Mouse (Mus musculus): ENCODE data around the gene Mpped2.

Gene Mpped2

GRCm38 (mm10) chr2:106705664-106706063, 12.6 kb downstream of the Mpped2 start:
- no peak for DNase-seq

- no peak for DNase-seq
Observed at GRCm38 (mm10) chr2:106707136-106707535, 14.1 kb downstream of the Mpped2 start.

- DNase-seq = no peak
Observed at GRCm38 (mm10) chr2:106710862-106711477, 17.9 kb downstream of the Mpped2 start.

- no peak for DNase-seq
Observed at GRCm38 (mm10) chr2:106711506-106711905, 18.4 kb downstream of the Mpped2 start.

- no peak for DNase-seq
Observed at GRCm38 (mm10) chr2:106713151-106713550, 20.1 kb downstream of the Mpped2 start.

GRCm38 (mm10) chr2:106715674-106716364, 22.8 kb downstream of the Mpped2 start:
- DNase-seq = peak; percentile 22

GRCm38 (mm10) chr2:106716365-106716717, 23.3 kb downstream of the Mpped2 start:
- DNase-seq = no peak

- DNase-seq = no peak
Observed at GRCm38 (mm10) chr2:106718888-106719287, 25.8 kb downstream of the Mpped2 start.

- DNase-seq = no peak
Observed at GRCm38 (mm10) chr2:106719434-106719833, 26.4 kb downstream of the Mpped2 start.

- DNase-seq = no peak
Observed at GRCm38 (mm10) chr2:106720644-106721043, 27.6 kb downstream of the Mpped2 start.

GRCm38 (mm10) chr2:106722020-106722419, 29.0 kb downstream of the Mpped2 start:
- DNase-seq = no peak

- no peak for DNase-seq
Observed at GRCm38 (mm10) chr2:106729951-106730564, 37.0 kb downstream of the Mpped2 start.

- DNase-seq = no peak
Observed at GRCm38 (mm10) chr2:106730608-106731007, 37.5 kb downstream of the Mpped2 start.

GRCm38 (mm10) chr2:106731478-106731877, 38.4 kb downstream of the Mpped2 start:
- DNase-seq = no peak

- DNase-seq = no peak
Observed at GRCm38 (mm10) chr2:106732171-106732570, 39.1 kb downstream of the Mpped2 start.

- DNase-seq = no peak
Observed at GRCm38 (mm10) chr2:106733396-106733795, 40.3 kb downstream of the Mpped2 start.

- no peak for DNase-seq
Observed at GRCm38 (mm10) chr2:106734004-106734403, 40.9 kb downstream of the Mpped2 start.

GRCm38 (mm10) chr2:106735211-106735610, 42.1 kb downstream of the Mpped2 start:
- no peak for DNase-seq

GRCm38 (mm10) chr2:106735792-106736359, 42.8 kb downstream of the Mpped2 start:
- no peak for DNase-seq

GRCm38 (mm10) chr2:106738951-106739350, 45.9 kb downstream of the Mpped2 start:
- DNase-seq = no peak

- DNase-seq = no peak
Observed at GRCm38 (mm10) chr2:106744086-106744485, 51.0 kb downstream of the Mpped2 start.

- no peak for DNase-seq
Observed at GRCm38 (mm10) chr2:106744601-106745000, 51.5 kb downstream of the Mpped2 start.

GRCm38 (mm10) chr2:106745364-106745763, 52.3 kb downstream of the Mpped2 start:
- DNase-seq = no peak

- DNase-seq = no peak
Observed at GRCm38 (mm10) chr2:106746211-106746610, 53.1 kb downstream of the Mpped2 start.
